Mouse (Mus musculus): Measurements from ENCODE around the gene Fkbp6. TPM values are rescaled to one million over a fixed set of nuclear protein-coding genes. Genes with fewer than 3 reads are reported as not detected.

The Fkbp6 gene
- polyA plus RNA-seq, 1 experiment from 2014 or later = 0.46 TPM

GRCm38 (mm10) chr5:135346430-135346829 lies 3.4 kb downstream of the Fkbp6 start:
- H3K9me3 ChIP-seq (replicated peaks; ENCODE audit: control insufficient read depth, low read length) = no peaks in the 10 kb centered on the region
- H3K9ac ChIP-seq (ENCODE audit: low read depth, low read length) = no peak overlapping the region
- H3K27me3 ChIP-seq (ENCODE audit: control insufficient read depth, insufficient read depth, low read length) = no peaks in the 10 kb centered on the region
- no peak overlapping the region for H3K4me3 ChIP-seq (ENCODE audit: low read depth, low read length)
- no peak overlapping the region for H3K27ac ChIP-seq (ENCODE audit: low read depth, low read length)
- H3K4me1 ChIP-seq (ENCODE audit: control insufficient read depth, insufficient read depth, low read length) = no peaks in the 10 kb centered on the region
- H3K36me3 ChIP-seq (ENCODE audit: control insufficient read depth, insufficient read depth, low read length) = no peaks in the 10 kb centered on the region
- no peak overlapping the region for H3K4me2 ChIP-seq
- WGBS (ENCODE audit: insufficient replicate concordance) = 39% methylated on average over 1 of the region's 1 CpGs
- no peak for ATAC-seq (replicated peaks; ENCODE audit: insufficient number of reproducible peaks, low FRiP score, low TSS enrichment)

- no peaks in the 10 kb centered on the region for H3K36me3 ChIP-seq (ENCODE audit: control insufficient read depth, insufficient read depth, low read length)
- no peaks in the 10 kb centered on the region for H3K9me3 ChIP-seq (replicated peaks; ENCODE audit: control insufficient read depth, low read length)
- H3K4me2 ChIP-seq = no peak overlapping the region
- H3K27me3 ChIP-seq (ENCODE audit: control insufficient read depth, insufficient read depth, low read length) = no peaks in the 10 kb centered on the region
- WGBS (ENCODE audit: insufficient replicate concordance) = 67% methylated on average over 7 of the region's 7 CpGs
- no peak overlapping the region for H3K27ac ChIP-seq (ENCODE audit: low read depth, low read length)
- H3K9ac ChIP-seq (ENCODE audit: low read depth, low read length) = no peak overlapping the region
- no peak for ATAC-seq (replicated peaks; ENCODE audit: insufficient number of reproducible peaks, low FRiP score, low TSS enrichment)
- H3K4me1 ChIP-seq (ENCODE audit: control insufficient read depth, insufficient read depth, low read length) = no peaks in the 10 kb centered on the region
- no peak overlapping the region for H3K4me3 ChIP-seq (ENCODE audit: low read depth, low read length)
Observed at GRCm38 (mm10) chr5:135345989-135346388, 3.9 kb downstream of the Fkbp6 start.

GRCm38 (mm10) chr5:135337575-135337974 lies 12.3 kb downstream of the Fkbp6 start:
- ATAC-seq (replicated peaks; ENCODE audit: insufficient number of reproducible peaks, low FRiP score, low TSS enrichment) = no peak
- Histone ChIP-seq H3K9ac (ENCODE audit: low read depth, low read length) (no peak overlapping the region), H3K9me3 (replicated peaks; ENCODE audit: control insufficient read depth, low read length) (no peaks in the 10 kb centered on the region), H3K27ac (ENCODE audit: low read depth, low read length) (no peak overlapping the region), H3K36me3 (ENCODE audit: control insufficient read depth, insufficient read depth, low read length) (no peaks in the 10 kb centered on the region), H3K4me1 (ENCODE audit: control insufficient read depth, insufficient read depth, low read length) (no peaks in the 10 kb centered on the region), H3K4me3 (ENCODE audit: low read depth, low read length) (no peak overlapping the region), H3K4me2 (no peak overlapping the region), H3K27me3 (ENCODE audit: control insufficient read depth, insufficient read depth, low read length) (no peaks in the 10 kb centered on the region)
- WGBS (ENCODE audit: insufficient replicate concordance) = 30% methylated on average over 3 of the region's 3 CpGs

- Histone ChIP-seq H3K27ac (ENCODE audit: low read depth, low read length) (no peak overlapping the region), H3K4me1 (ENCODE audit: control insufficient read depth, insufficient read depth, low read length) (peaks cover 2% of the 10 kb centered on the region), H3K4me3 (ENCODE audit: low read depth, low read length) (no peak overlapping the region), H3K36me3 (ENCODE audit: control insufficient read depth, insufficient read depth, low read length) (no peaks in the 10 kb centered on the region), H3K4me2 (no peak overlapping the region), H3K27me3 (ENCODE audit: control insufficient read depth, insufficient read depth, low read length) (no peaks in the 10 kb centered on the region), H3K9me3 (replicated peaks; ENCODE audit: control insufficient read depth, low read length) (no peaks in the 10 kb centered on the region), H3K9ac (ENCODE audit: low read depth, low read length) (no peak overlapping the region)
- no peak for ATAC-seq (replicated peaks; ENCODE audit: insufficient number of reproducible peaks, low FRiP score, low TSS enrichment)
- 74% methylated on average over 6 of the region's 6 CpGs for WGBS (ENCODE audit: insufficient replicate concordance)
Observed at GRCm38 (mm10) chr5:135331161-135331560, 18.7 kb downstream of the Fkbp6 start.

- Histone ChIP-seq H3K4me3 (ENCODE audit: low read depth, low read length) (no peak overlapping the region), H3K9ac (ENCODE audit: low read depth, low read length) (no peak overlapping the region), H3K27me3 (ENCODE audit: control insufficient read depth, insufficient read depth, low read length) (no peaks in the 10 kb centered on the region), H3K27ac (ENCODE audit: low read depth, low read length) (no peak overlapping the region), H3K4me2 (no peak overlapping the region), H3K9me3 (replicated peaks; ENCODE audit: control insufficient read depth, low read length) (no peaks in the 10 kb centered on the region), H3K4me1 (ENCODE audit: control insufficient read depth, insufficient read depth, low read length) (peaks cover 4% of the 10 kb centered on the region), H3K36me3 (ENCODE audit: control insufficient read depth, insufficient read depth, low read length) (no peaks in the 10 kb centered on the region)
- no peak for ATAC-seq (replicated peaks; ENCODE audit: insufficient number of reproducible peaks, low FRiP score, low TSS enrichment)
- 80% methylated on average over 5 of the region's 5 CpGs for whole genome bisulfite sequencing (ENCODE audit: insufficient replicate concordance)
Observed at GRCm38 (mm10) chr5:135330201-135330600, 19.6 kb downstream of the Fkbp6 start.

- H3K36me3 ChIP-seq (ENCODE audit: control insufficient read depth, insufficient read depth, low read length) = no peaks in the 10 kb centered on the region
- H3K9ac ChIP-seq (ENCODE audit: low read depth, low read length) = no peak overlapping the region
- ATAC-seq (replicated peaks; ENCODE audit: insufficient number of reproducible peaks, low FRiP score, low TSS enrichment) = no peak
- no peaks in the 10 kb centered on the region for H3K27me3 ChIP-seq (ENCODE audit: control insufficient read depth, insufficient read depth, low read length)
- WGBS (ENCODE audit: insufficient replicate concordance) = 68% methylated on average over 4 of the region's 4 CpGs
- peaks cover 4% of the 10 kb centered on the region for H3K4me1 ChIP-seq (ENCODE audit: control insufficient read depth, insufficient read depth, low read length)
- no peak overlapping the region for H3K4me3 ChIP-seq (ENCODE audit: low read depth, low read length)
- no peaks in the 10 kb centered on the region for H3K9me3 ChIP-seq (replicated peaks; ENCODE audit: control insufficient read depth, low read length)
- H3K4me2 ChIP-seq = no peak overlapping the region
- no peak overlapping the region for H3K27ac ChIP-seq (ENCODE audit: low read depth, low read length)
Observed at GRCm38 (mm10) chr5:135329471-135329870, 20.4 kb downstream of the Fkbp6 start.

- H3K27ac ChIP-seq (ENCODE audit: low read depth, low read length) = no peak overlapping the region
- H3K36me3 ChIP-seq (ENCODE audit: control insufficient read depth, insufficient read depth, low read length) = no peaks in the 10 kb centered on the region
- no peak for ATAC-seq (replicated peaks; ENCODE audit: insufficient number of reproducible peaks, low FRiP score, low TSS enrichment)
- H3K4me3 ChIP-seq (ENCODE audit: low read depth, low read length) = no peak overlapping the region
- H3K9me3 ChIP-seq (replicated peaks; ENCODE audit: control insufficient read depth, low read length) = no peaks in the 10 kb centered on the region
- H3K9ac ChIP-seq (ENCODE audit: low read depth, low read length) = no peak overlapping the region
- WGBS (ENCODE audit: insufficient replicate concordance) = 22% methylated on average over 3 of the region's 3 CpGs
- H3K4me2 ChIP-seq = no peak overlapping the region
- H3K27me3 ChIP-seq (ENCODE audit: control insufficient read depth, insufficient read depth, low read length) = no peaks in the 10 kb centered on the region
- peaks cover 4% of the 10 kb centered on the region for H3K4me1 ChIP-seq (ENCODE audit: control insufficient read depth, insufficient read depth, low read length)
Observed at GRCm38 (mm10) chr5:135326121-135326659, 23.7 kb downstream of the Fkbp6 start.

GRCm38 (mm10) chr5:135322197-135322596 lies 27.6 kb downstream of the Fkbp6 start:
- Histone ChIP-seq H3K27ac (ENCODE audit: low read depth, low read length) (no peak overlapping the region), H3K4me3 (ENCODE audit: low read depth, low read length) (no peak overlapping the region), H3K36me3 (ENCODE audit: control insufficient read depth, insufficient read depth, low read length) (no peaks in the 10 kb centered on the region), H3K27me3 (ENCODE audit: control insufficient read depth, insufficient read depth, low read length) (no peaks in the 10 kb centered on the region), H3K9me3 (replicated peaks; ENCODE audit: control insufficient read depth, low read length) (no peaks in the 10 kb centered on the region), H3K4me1 (ENCODE audit: control insufficient read depth, insufficient read depth, low read length) (peaks cover 4% of the 10 kb centered on the region), H3K4me2 (no peak overlapping the region), H3K9ac (ENCODE audit: low read depth, low read length) (no peak overlapping the region)
- 74% methylated on average over 1 of the region's 1 CpGs for WGBS (ENCODE audit: insufficient replicate concordance)
- ATAC-seq (replicated peaks; ENCODE audit: insufficient number of reproducible peaks, low FRiP score, low TSS enrichment) = no peak

GRCm38 (mm10) chr5:135319856-135320255 lies 30.0 kb downstream of the Fkbp6 start:
- WGBS (ENCODE audit: insufficient replicate concordance) = 65% methylated on average over 2 of the region's 2 CpGs
- ATAC-seq (replicated peaks; ENCODE audit: insufficient number of reproducible peaks, low FRiP score, low TSS enrichment) = no peak
- H3K4me3 ChIP-seq (ENCODE audit: low read depth, low read length) = no peak overlapping the region
- no peak overlapping the region for H3K27ac ChIP-seq (ENCODE audit: low read depth, low read length)
- H3K36me3 ChIP-seq (ENCODE audit: control insufficient read depth, insufficient read depth, low read length) = no peaks in the 10 kb centered on the region
- no peak overlapping the region for H3K4me2 ChIP-seq
- H3K9ac ChIP-seq (ENCODE audit: low read depth, low read length) = no peak overlapping the region
- no peaks in the 10 kb centered on the region for H3K27me3 ChIP-seq (ENCODE audit: control insufficient read depth, insufficient read depth, low read length)
- no peaks in the 10 kb centered on the region for H3K9me3 ChIP-seq (replicated peaks; ENCODE audit: control insufficient read depth, low read length)
- H3K4me1 ChIP-seq (ENCODE audit: control insufficient read depth, insufficient read depth, low read length) = no peaks in the 10 kb centered on the region
